Mouse (Mus musculus) retina, embryonic 14.5 days (tissue): ENCODE results near the gene Ndufab1.

Experiments
- DNase-seq: peaks from one replicate; pipeline ENCODE4 v3.0.0-alpha.2; 2015; ENCODE audit warnings: low spot score

Gene Ndufab1

GRCm38 (mm10) chr7:122067517-122068381, 33.9 kb downstream of the Ndufab1 start:
- DNase-seq: peak; percentile 30

GRCm38 (mm10) chr7:122066945-122067516, 34.7 kb downstream of the Ndufab1 start, which contains the start of the genes Ubfd1 and Ears2:
Gene Ubfd1, plus strand, starts transcription at chr7:122067175.
Gene Ears2, minus strand, starts transcription at chr7:122067263.
- peak; percentile 97 for DNase-seq

- no peak for DNase-seq
Observed at GRCm38 (mm10) chr7:122066102-122066944, 35.4 kb downstream of the Ndufab1 start.

- no peak for DNase-seq
Observed at GRCm38 (mm10) chr7:122065656-122066055, 36.0 kb downstream of the Ndufab1 start.

- DNase-seq: no peak
Observed at GRCm38 (mm10) chr7:122056633-122057032, 45.1 kb downstream of the Ndufab1 start.

- no peak for DNase-seq
Observed at GRCm38 (mm10) chr7:122050834-122051233, 50.9 kb downstream of the Ndufab1 start.

- no peak for DNase-seq
Observed at GRCm38 (mm10) chr7:122048191-122048590, 53.5 kb downstream of the Ndufab1 start.

- DNase-seq: no peak
Observed at GRCm38 (mm10) chr7:122046813-122047212, 54.9 kb downstream of the Ndufab1 start.

- no peak for DNase-seq
Observed at GRCm38 (mm10) chr7:122045711-122046110, 56.0 kb downstream of the Ndufab1 start.

GRCm38 (mm10) chr7:122045181-122045634, 56.5 kb downstream of the Ndufab1 start:
- no peak for DNase-seq

- DNase-seq: no peak
Observed at GRCm38 (mm10) chr7:122044106-122044505, 57.6 kb downstream of the Ndufab1 start.
